Mouse (Mus musculus): Measurements from ENCODE around the gene Syt12.
A peak's percentile ranks its signal among the peaks of the same experiment; 100 is the strongest.

DNA sequence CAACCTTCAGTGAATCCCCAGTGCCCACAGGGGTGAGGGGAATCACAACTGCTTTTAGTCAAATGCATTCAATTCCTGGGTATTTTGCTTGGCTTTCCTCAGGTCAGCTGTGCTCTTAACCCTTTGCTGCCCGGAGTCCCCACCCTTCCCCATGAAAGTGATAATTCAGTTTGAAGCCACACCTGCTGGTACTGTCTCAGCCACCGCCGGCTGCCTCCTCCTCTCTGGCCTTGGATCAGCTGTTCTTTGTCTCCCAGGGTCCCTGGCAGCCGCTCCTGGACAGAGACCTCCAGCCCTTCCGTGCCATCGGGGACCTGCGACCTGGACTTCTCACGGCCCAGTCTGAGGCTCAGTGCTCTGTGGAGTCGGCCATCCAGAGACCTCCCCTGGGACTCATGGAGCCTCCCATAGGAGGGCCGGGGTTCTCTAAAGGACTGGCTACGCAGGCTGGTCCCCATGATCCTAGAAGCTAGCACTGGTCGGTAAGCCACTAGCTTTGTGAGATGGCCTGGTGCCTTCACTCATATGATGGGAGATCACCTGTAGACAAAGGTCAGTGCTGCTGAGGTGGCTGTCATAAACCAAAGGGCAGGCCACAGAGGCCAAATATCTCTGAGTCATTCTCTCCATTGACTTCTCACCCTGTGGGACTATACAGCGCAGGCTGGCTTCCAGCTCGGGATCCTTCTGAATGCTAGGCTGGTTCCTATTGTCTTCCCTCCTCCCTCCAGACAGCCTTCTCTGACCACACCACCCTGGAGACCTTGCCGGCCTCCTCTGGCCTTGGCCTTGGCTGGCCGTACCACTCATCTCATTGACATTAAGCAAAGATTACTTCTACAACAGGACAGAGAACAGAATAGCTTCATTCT, 21.1 kb upstream of the Syt12 start, which contains the start of gene 2010003K11Rik:
- TF ChIP-seq POLR2A (IDR thresholded peaks at IDR 0.05; ENCODE audit: low read depth, low read length) (peak; percentile 39; the same call in 1 of the 2 replicates), CTCF (IDR thresholded peaks at IDR 0.05; ENCODE audit: extremely low read depth, insufficient read length, insufficient replicate concordance, low read depth, low read length) (no peak)

Data from small intestine, adult 2 months (tissue).